Mouse (Mus musculus): Measurements from ENCODE around the gene Pitx2. TPM values are rescaled to one million over a fixed set of nuclear protein-coding genes. Genes with fewer than 3 reads are reported as not detected.

The Pitx2 gene
- total RNA-seq, 2 experiments from 2014 or later, result not detected

- no peak for DNase-seq
Observed at GRCm38 (mm10) chr3:129217862-129218370, 18.2 kb downstream of the Pitx2 start.

DNA sequence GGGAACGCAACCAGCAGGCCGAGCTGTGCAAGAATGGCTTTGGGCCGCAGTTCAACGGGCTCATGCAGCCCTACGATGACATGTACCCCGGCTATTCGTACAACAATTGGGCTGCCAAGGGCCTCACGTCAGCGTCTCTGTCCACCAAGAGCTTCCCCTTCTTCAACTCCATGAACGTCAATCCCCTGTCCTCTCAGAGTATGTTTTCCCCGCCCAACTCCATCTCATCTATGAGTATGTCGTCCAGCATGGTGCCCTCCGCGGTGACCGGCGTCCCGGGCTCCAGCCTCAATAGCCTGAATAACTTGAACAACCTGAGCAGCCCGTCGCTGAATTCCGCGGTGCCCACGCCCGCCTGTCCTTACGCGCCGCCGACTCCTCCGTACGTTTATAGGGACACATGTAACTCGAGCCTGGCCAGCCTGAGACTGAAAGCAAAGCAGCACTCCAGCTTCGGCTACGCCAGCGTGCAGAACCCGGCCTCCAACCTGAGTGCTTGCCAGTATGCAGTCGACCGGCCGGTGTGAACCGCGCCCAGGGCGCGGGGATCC, 18.8 kb downstream of the Pitx2 start:
- DNase-seq, result no peak

GRCm38 (mm10) chr3:129220086-129220670, 20.5 kb downstream of the Pitx2 start:
- DNase-seq, result no peak

DNA sequence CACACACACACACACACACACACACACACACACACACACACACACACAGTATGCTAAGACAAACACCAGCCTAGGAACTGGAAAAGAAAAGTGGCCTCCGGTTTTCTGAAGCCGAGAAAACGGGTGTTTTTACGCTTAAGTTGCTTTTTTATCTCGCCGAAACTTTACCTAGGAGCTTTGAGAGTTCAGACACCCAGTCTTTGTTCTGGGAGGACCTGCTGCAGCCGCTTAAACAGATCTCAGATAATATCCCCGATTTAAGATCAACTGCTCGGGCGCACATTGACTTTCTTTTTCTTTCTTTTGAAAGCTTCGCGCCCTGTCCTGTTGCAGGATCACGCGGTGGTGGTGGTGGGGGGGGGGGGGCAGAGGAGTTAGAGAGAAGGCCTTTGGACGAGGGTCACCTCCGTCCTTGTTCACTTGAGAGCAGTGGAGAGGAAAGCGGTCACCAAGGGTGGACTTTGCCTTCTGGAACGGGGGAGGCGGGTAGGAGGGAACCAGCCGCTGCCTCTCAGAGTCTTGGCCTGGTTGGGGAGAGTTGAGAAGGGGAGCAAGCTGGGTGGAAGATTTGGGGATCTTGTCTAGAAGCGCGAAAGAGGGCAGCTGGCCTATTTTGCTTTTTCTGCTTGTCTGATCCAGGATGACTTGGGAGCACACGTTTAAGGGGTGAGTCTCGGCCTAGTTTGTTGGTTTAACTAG, 21.2 kb downstream of the Pitx2 start:
- DNase-seq, result no peak

DNA sequence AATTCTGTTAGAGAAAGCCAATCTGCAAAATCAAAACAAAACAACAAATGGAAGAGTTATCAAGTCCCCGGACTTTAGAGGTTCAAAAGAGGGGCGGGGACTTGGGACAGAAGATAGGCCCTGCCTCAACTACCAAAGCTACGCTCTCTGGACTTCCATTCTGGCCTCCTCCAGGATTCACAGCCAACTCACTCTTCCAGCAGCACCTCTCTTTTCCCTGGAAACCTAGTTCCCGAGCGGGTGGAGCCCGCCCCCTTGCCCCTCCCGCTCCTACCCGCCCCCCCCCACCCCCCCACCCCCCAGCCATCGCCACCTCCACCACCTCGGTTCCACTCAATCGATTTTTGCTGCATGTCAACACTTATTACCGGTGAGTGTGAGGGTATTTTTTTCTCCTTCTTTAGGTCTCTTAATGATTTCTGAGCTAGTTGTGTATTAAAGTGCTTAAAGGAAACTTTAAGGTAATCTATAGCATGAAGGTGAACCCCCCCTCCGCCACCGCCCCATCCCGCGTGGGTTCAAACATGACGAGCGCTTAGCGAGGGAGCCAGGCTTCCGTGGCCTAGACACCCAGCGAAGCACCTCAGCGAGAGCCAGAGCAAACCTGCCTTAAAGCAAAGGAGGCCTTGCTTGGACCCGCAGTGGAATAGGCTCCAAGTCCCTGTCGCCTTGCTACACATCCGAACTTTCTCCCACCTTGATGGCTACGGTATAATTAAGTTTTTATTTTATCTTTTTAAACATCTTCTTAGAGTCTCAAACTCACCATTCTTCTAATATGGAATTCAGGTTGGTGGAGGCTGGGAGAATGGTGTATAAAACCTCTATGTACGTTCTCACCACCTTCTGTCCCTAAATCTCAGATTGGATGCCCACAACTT, 21.9 kb downstream of the Pitx2 start:
- DNase-seq, result no peak

GRCm38 (mm10) chr3:129222448-129223290, 23.0 kb downstream of the Pitx2 start:
- no peak for DNase-seq

- no peak for DNase-seq
Observed at GRCm38 (mm10) chr3:129223401-129223800, 23.7 kb downstream of the Pitx2 start.

DNA sequence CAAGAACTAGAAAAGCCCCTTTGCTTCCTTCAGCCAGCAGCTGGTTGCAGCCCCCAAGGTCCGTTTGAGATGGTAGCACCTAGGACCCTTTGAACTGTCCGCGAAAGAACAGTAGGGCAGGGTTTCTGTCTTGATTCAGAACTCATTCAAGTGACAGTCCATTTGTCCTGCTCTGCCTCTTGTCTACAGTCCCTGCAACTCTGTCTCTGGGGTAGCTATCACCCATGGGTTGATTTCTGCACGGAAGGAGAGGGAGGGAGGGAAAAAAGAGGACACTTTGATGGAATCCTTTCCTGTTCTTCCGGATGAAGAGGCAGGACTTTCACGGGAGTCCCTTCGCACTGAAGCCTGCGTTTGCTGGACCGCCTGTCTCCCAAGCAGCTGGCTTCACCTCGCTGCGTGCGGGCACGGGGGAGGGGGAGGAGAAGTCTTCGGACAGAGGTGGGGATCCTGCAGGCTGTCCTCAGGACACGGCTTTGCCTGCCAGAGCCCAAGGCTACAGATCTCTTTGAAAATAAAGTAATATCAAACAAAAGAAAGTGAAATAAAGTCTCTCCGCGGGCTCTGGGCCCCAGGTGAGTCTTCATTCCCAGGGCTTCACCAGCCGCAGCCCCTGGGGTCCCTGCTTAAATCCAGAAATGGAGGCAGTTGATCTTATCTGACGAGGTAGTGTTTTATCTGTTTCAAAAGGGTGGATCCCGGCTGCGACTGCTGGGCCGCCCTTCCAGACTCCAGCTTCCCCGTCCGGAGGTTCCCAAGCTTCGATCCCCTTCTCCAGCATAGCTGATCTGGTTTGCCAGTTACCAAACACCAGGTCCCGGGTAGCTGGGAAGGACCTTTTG, 24.5 kb downstream of the Pitx2 start:
- no peak for DNase-seq

- no peak for DNase-seq
Observed at GRCm38 (mm10) chr3:129224806-129225576, 25.3 kb downstream of the Pitx2 start.

DNA sequence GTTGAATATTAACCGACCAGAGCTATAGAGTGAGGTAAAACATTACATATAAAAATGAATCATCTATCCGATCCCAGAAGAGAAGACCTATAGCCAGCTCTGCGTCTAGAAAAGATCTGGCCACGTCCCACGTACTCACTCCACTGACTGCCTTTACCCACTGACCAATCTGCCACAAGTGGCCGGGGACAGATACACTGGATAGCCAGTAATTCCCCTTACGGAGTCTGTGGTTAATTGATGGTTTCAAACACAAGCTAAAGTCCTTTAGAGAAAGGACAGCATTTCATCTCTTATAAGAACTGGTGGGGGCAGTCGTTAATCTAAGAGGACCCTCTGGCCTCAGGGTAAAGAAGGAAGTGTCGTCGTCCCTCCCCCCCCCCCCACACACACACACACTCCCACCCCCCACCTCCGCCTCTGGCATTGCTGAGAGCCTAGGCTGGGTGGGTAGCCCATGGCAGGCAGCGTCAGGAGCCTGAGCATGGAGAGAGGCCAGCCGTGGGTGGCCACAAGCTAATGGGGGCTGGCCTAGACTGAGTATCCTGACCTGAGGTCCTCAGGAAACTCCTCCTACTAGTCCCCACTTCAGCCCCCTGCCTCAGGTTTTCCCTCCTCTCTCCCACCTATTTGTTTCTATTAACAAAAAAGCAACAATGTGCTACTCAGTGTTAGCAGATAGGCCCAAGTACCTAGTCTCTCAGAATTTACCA, 26.1 kb downstream of the Pitx2 start:
- DNase-seq, result no peak

DNA sequence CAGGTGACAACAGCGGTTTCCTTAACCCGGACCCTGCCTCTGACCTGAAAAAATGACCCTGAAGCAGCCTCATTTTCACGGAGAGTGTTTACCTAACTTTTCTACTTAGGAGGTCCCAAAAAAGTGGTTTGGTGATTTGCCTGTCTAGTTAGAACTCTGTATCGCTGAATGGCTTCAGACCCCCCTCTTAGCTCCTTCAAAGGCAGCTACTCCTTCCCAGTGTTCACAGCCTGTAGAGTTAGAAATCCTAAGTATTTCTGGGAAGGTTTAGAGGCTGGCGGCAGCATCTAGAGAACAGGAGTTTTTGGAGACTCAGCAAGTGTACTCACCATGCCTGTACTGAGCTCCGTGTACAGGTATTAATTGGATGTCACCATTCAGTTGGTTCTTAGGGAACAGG, 27.0 kb downstream of the Pitx2 start:
- no peak for DNase-seq

DNA sequence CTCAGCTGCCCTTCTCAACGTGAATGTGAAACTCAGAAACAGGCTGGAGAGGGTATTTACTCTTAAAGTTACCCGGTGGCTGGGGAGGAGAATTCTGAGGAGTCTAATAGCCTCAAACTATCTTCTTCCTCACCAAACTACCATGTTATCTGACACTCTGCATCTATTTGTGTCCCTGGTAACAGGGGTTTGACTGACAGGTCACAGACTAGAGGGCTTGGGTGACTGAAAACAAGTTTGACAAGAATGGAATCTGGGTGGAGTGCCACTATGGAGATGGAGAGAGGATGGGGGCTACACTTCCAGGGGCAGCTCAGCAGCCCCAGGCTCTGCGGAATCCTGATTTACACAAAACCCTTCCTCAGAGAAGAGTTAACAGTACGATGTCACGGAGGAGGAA, 27.7 kb downstream of the Pitx2 start:
- no peak for DNase-seq

DNA sequence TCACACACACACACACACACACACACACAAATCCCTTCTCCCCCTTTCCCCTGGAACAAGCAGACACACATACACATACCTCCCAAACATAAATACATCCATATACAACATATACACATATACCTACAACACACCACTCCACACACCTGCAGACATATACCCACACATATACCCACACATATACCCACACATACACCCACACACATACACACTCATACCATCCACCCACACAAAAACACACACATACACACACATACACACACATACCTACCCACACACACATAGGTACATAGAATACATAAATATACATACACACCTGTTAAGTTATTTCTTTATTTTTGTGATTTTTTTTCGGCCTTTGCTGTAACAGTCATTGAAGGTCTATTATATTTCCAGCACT, 38.3 kb downstream of the Pitx2 start:
- DNase-seq, result no peak

DNA sequence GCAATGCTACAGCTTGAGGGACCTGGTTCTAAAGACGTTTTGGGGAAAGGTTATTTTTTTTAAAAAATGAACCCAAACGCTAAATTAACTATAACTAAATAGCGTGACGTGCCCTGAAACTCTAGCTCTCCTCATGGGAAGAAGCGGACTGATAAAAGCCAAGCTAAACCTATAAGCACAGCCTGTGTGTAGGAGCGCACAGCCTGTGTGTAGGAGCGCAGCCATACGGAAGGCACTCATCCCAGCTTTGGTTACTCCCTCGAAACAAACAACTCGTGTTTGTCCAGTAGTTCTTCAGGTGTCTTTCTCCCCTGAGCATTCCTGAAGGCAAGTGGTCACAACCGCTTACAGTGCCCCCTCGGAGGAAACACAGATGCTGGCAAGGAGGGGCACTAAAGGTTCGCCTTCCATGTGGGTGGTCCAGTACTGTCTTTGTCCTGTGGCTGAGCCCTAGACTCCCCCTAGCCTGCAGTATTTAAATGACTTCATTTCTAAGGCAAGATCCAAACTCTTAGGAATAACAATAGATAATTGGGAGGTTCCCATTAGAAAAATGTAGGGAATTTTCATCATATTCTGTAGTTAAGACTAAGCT, 39.1 kb downstream of the Pitx2 start:
- no peak for DNase-seq

- DNase-seq, result no peak
Observed at GRCm38 (mm10) chr3:129250997-129251396, 51.3 kb downstream of the Pitx2 start.

- DNase-seq, result peak; percentile 30 to 48
Observed at GRCm38 (mm10) chr3:129254246-129254645, 54.6 kb downstream of the Pitx2 start.

DNA sequence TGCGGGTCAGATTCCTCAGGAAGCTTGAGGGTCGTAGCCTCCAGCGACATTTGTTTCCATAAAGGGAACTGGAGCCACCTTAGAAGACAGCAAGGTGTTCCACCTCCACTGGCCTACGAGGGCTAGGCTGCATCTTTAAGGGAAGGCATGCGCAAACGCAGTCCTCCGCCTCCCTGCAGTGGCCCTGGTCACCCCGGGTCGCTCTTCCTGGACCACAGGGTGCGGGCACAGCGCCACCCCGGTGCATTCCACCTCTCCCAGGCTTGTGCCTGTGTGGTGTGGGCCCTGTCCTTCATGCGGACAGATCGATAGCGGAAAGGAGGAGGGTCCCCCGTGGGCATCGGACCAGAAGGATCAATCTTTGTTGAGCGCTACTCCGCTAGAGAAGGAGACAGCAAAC, 56.6 kb downstream of the Pitx2 start:
- no peak for DNase-seq

DNA sequence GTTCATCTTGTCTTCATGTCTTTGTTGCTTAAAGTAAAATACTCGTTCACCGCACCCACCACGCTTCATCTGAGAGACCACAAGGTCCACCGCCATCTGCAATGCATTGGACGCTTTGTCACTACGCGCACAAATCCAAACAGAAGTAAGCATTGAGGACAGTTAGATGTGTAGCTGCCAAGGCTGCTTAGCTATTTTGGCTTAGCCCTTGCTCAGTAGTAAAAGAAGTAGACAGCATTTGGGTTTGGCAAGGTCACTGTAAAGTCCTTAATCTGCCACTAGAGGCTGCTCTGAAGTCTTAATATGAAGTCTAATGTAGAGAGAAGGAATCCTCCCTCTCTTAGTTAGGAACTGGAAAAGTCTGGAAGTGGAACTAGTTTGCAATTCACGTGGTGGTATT, 57.1 kb downstream of the Pitx2 start:
- DNase-seq, result peak in 1 of 2 experiments; percentile 3

- DNase-seq, result no peak
Observed at GRCm38 (mm10) chr3:129258497-129258896, 58.8 kb downstream of the Pitx2 start.

Data from layer of hippocampus, postnatal 36 days (tissue).